Mouse (Mus musculus): ENCODE measurements around the gene Cd200r4. TPM values are rescaled to one million over a fixed set of nuclear protein-coding genes. Genes with fewer than 3 reads are reported as not detected.
"Not testable (repeated sequence)": the region's sequence is repeated elsewhere in the genome, so short reads cannot be mapped to it uniquely, and the experiment has no call there.

The Cd200r4 gene
- polyA plus RNA-seq, 1 experiment = not detected

- Histone ChIP-seq H3K9me3 (replicated peaks; ENCODE audit: control insufficient read depth, insufficient read depth, low read length, poor library complexity, severe bottlenecking) (no peaks in the 10 kb centered on the region; the same call in 1 of the 2 replicates), H3K9ac (ENCODE audit: low read depth, poor library complexity, severe bottlenecking) (no peak overlapping the region), H3K36me3 (ENCODE audit: control insufficient read depth, insufficient read depth, low read length, poor library complexity, severe bottlenecking) (no peaks in the 10 kb centered on the region), H3K4me3 (ENCODE audit: low read depth, low read length) (no peak overlapping the region), H3K27me3 (ENCODE audit: control insufficient read depth, insufficient read depth, low read length, poor library complexity, severe bottlenecking) (no peaks in the 10 kb centered on the region), H3K4me1 (ENCODE audit: control insufficient read depth, insufficient read depth, low read length) (no peaks in the 10 kb centered on the region), H3K27ac (ENCODE audit: insufficient read depth, low read length) (no peak overlapping the region)
- TF ChIP-seq CTCF (IDR thresholded peaks at IDR 0.05; ENCODE audit: low read depth, low read length) = no peak
- no peak for TF ChIP-seq POLR2A (IDR thresholded peaks at IDR 0.05; ENCODE audit: insufficient read depth, low read length)
- TF ChIP-seq EP300 (IDR thresholded peaks at IDR 0.05; ENCODE audit: insufficient read depth, low read depth, low read length) = no peak
Observed at GRCm38 (mm10) chr16:44820545-44820944, 9.0 kb downstream of the Cd200r4 start.

DNA sequence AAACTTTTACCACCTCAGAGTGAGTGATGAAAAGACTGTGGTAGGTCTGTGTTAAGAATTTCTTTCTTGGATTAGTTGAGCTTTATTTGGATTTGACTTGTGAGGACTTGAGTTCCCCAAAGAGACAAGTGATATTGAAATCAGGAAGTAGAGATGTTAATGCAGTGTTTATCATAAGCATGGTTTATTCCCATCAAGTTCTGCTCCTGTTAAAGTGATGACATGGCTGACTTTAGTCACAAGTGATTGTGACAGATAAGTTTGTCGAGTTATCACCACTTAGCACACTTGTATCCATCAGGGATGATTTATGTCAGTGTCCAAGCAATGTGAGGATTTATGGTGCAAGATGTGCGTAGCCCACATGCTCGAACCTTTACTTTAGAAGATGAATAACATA, 20.8 kb downstream of the Cd200r4 start:
- no peaks in the 10 kb centered on the region for H3K27me3 ChIP-seq (ENCODE audit: control insufficient read depth, insufficient read depth, low read length, poor library complexity, severe bottlenecking)
- TF ChIP-seq CTCF (IDR thresholded peaks at IDR 0.05; ENCODE audit: low read depth, low read length) (no peak), EP300 (IDR thresholded peaks at IDR 0.05; ENCODE audit: insufficient read depth, low read depth, low read length) (no peak), POLR2A (IDR thresholded peaks at IDR 0.05; ENCODE audit: insufficient read depth, low read length) (no peak)
- no peaks in the 10 kb centered on the region for H3K4me1 ChIP-seq (ENCODE audit: control insufficient read depth, insufficient read depth, low read length)

DNA sequence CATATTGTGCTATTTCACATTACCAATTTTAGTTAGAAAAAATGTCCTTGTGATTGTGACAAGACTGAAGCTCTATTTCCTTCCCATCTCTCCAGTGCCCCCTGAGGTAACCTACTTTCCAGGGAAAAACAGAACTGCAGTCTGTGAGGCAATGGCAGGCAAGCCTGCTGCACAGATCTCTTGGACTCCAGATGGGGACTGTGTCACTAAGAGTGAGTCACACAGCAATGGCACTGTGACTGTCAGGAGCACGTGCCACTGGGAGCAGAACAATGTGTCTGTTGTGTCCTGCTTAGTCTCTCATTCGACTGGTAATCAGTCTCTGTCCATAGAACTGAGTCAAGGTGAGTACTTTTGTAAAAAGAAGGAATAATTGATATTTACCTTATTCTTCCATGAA, 21.7 kb downstream of the Cd200r4 start:
- H3K36me3 ChIP-seq (ENCODE audit: control insufficient read depth, insufficient read depth, low read length, poor library complexity, severe bottlenecking); H3K4me3 ChIP-seq (ENCODE audit: low read depth, low read length); H3K9ac ChIP-seq (ENCODE audit: low read depth, poor library complexity, severe bottlenecking); H3K27me3 ChIP-seq (ENCODE audit: control insufficient read depth, insufficient read depth, low read length, poor library complexity, severe bottlenecking); H3K9me3 ChIP-seq (replicated peaks; ENCODE audit: control insufficient read depth, insufficient read depth, low read length, poor library complexity, severe bottlenecking); H3K4me1 ChIP-seq (ENCODE audit: control insufficient read depth, insufficient read depth, low read length); H3K27ac ChIP-seq (ENCODE audit: insufficient read depth, low read length): not testable (repeated sequence)

More for the DNA sequence above, 20.8 kb downstream of the Cd200r4 start:
- H3K9me3 ChIP-seq (replicated peaks; ENCODE audit: control insufficient read depth, insufficient read depth, low read length, poor library complexity, severe bottlenecking) = no peaks in the 10 kb centered on the region
- H3K4me3 ChIP-seq (ENCODE audit: low read depth, low read length) = no peak overlapping the region
- H3K9ac ChIP-seq (ENCODE audit: low read depth, poor library complexity, severe bottlenecking) = no peak overlapping the region
- no peak overlapping the region for H3K27ac ChIP-seq (ENCODE audit: insufficient read depth, low read length)
- H3K36me3 ChIP-seq (ENCODE audit: control insufficient read depth, insufficient read depth, low read length, poor library complexity, severe bottlenecking) = no peaks in the 10 kb centered on the region

- H3K4me1 ChIP-seq (ENCODE audit: control insufficient read depth, insufficient read depth, low read length) = no peaks in the 10 kb centered on the region
- no peak within 1 kb of the TSS for H3K27ac ChIP-seq (ENCODE audit: insufficient read depth, low read length)
- no peak for TF ChIP-seq POLR2A (IDR thresholded peaks at IDR 0.05; ENCODE audit: insufficient read depth, low read length)
- TF ChIP-seq CTCF (IDR thresholded peaks at IDR 0.05; ENCODE audit: low read depth, low read length) = no peak
- TF ChIP-seq EP300 (IDR thresholded peaks at IDR 0.05; ENCODE audit: insufficient read depth, low read depth, low read length) = no peak
- no peaks in the 10 kb centered on the region for H3K9me3 ChIP-seq (replicated peaks; ENCODE audit: control insufficient read depth, insufficient read depth, low read length, poor library complexity, severe bottlenecking)
- no peaks in the 10 kb centered on the region for H3K36me3 ChIP-seq (ENCODE audit: control insufficient read depth, insufficient read depth, low read length, poor library complexity, severe bottlenecking)
- no peak within 1 kb of the TSS for H3K4me3 ChIP-seq (ENCODE audit: low read depth, low read length)
- H3K9ac ChIP-seq (ENCODE audit: low read depth, poor library complexity, severe bottlenecking) = no peak within 1 kb of the TSS
- H3K27me3 ChIP-seq (ENCODE audit: control insufficient read depth, insufficient read depth, low read length, poor library complexity, severe bottlenecking) = no peaks in the 10 kb centered on the region
Observed at GRCm38 (mm10) chr16:44866797-44867196, 55.3 kb downstream of the Cd200r4 start, which contains the start of gene Cd200r2. TSS of gene Cd200r2 (plus strand) at chr16:44867097.

DNA sequence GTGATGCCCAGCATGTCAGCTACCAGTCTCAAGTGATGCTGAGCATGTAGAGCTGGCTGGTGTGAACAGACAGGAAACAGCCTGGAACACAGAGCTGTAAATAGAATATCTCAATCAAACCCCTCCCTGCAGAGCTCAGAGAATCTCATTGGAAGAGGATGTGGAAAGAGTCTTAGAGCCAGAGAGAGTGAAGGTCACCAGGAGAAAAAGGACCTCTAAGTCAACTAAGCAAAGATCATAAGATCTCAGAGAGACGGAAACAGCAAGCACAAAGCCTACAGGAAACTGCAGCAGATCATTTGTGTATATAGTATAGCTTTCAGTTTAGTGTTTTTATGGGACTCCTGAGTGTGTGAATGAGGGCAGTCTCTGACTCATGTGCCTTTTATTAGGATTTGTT, 63.6 kb downstream of the Cd200r4 start:
- Histone ChIP-seq H3K27ac (ENCODE audit: insufficient read depth, low read length) (no peak overlapping the region), H3K9me3 (replicated peaks; ENCODE audit: control insufficient read depth, insufficient read depth, low read length, poor library complexity, severe bottlenecking) (no peaks in the 10 kb centered on the region), H3K4me3 (ENCODE audit: low read depth, low read length) (no peak overlapping the region), H3K27me3 (ENCODE audit: control insufficient read depth, insufficient read depth, low read length, poor library complexity, severe bottlenecking) (no peaks in the 10 kb centered on the region), H3K36me3 (ENCODE audit: control insufficient read depth, insufficient read depth, low read length, poor library complexity, severe bottlenecking) (no peaks in the 10 kb centered on the region), H3K4me1 (ENCODE audit: control insufficient read depth, insufficient read depth, low read length) (no peaks in the 10 kb centered on the region), H3K9ac (ENCODE audit: low read depth, poor library complexity, severe bottlenecking) (no peak overlapping the region)
- TF ChIP-seq CTCF (IDR thresholded peaks at IDR 0.05; ENCODE audit: low read depth, low read length) (no peak), POLR2A (IDR thresholded peaks at IDR 0.05; ENCODE audit: insufficient read depth, low read length) (no peak), EP300 (IDR thresholded peaks at IDR 0.05; ENCODE audit: insufficient read depth, low read depth, low read length) (no peak)

DNA sequence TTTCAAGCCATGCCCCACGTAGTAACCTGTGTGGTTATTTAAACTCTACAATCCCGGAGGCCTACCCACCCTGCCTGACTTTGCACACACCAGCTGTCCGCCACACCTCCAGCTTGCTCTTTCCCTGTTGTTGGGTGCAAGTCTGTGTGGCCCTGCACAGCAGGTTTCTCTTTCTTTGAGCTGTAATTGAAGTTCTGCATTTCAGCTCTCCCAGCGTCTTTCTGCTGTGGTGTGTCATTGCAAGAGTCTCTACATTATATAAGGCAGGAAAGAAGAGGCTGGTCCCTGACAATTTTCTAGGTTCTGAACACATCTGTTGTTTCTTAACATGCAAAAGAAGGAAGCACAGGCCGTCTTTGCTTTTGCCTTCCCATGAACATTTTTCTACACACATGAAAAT, 65.1 kb downstream of the Cd200r4 start:
- Histone ChIP-seq H3K27ac (ENCODE audit: insufficient read depth, low read length) (no peak overlapping the region), H3K9me3 (replicated peaks; ENCODE audit: control insufficient read depth, insufficient read depth, low read length, poor library complexity, severe bottlenecking) (no peaks in the 10 kb centered on the region), H3K9ac (ENCODE audit: low read depth, poor library complexity, severe bottlenecking) (no peak overlapping the region), H3K36me3 (ENCODE audit: control insufficient read depth, insufficient read depth, low read length, poor library complexity, severe bottlenecking) (no peaks in the 10 kb centered on the region), H3K4me1 (ENCODE audit: control insufficient read depth, insufficient read depth, low read length) (no peaks in the 10 kb centered on the region), H3K27me3 (ENCODE audit: control insufficient read depth, insufficient read depth, low read length, poor library complexity, severe bottlenecking) (no peaks in the 10 kb centered on the region), H3K4me3 (ENCODE audit: low read depth, low read length) (no peak overlapping the region)
- no peak for TF ChIP-seq EP300 (IDR thresholded peaks at IDR 0.05; ENCODE audit: insufficient read depth, low read depth, low read length)
- no peak for TF ChIP-seq POLR2A (IDR thresholded peaks at IDR 0.05; ENCODE audit: insufficient read depth, low read length)
- TF ChIP-seq CTCF (IDR thresholded peaks at IDR 0.05; ENCODE audit: low read depth, low read length) = no peak
